Mouse (Mus musculus) liver (tissue): ENCODE data around the gene Rtel1.

Experiments
- DNase-seq: peaks from one replicate; pipeline ENCODE4 v3.0.0-alpha.2; 2020; ENCODE audit warnings: mixed read lengths

Gene Rtel1

DNA sequence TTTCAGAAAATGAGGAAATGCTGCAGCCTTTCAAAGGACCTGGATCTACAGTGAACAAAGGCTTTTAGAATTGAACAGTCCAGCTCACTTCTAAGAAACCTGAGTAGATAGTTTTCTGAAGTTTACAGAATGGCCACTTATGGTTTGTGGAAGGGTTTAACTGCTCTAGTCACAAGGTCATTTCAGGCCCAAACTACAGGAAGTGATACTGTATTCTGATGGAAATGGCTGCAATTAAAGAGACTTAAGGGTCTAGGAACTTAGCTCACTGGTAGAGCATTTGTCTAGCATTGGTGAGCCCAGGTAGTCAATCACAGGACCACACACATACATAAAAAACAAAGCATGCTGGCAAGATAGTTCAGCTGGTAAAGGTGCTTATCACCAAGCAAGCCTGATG is 13.0 kb downstream of the Rtel1 start:
- no peak for DNase-seq

DNA sequence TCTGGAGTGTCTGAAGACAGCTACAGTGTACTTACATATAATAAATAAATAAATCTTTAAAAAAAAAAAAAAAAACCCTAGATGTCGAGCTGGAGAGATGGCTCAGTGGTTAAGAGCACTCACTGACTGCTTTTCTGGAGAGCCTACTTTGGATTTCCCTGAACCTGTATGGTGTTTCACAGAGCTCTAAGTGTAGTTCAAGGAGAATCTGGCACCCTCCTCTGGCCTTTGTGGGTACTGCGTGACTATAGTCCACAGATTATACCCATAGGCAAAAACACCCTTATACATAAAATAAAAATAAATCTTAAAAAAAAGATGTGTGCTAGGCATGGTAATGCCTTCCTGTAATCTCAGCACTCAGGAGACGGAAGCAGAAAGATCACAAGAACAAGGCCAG is 14.5 kb downstream of the Rtel1 start:
- peak; percentile 62 for DNase-seq

DNA sequence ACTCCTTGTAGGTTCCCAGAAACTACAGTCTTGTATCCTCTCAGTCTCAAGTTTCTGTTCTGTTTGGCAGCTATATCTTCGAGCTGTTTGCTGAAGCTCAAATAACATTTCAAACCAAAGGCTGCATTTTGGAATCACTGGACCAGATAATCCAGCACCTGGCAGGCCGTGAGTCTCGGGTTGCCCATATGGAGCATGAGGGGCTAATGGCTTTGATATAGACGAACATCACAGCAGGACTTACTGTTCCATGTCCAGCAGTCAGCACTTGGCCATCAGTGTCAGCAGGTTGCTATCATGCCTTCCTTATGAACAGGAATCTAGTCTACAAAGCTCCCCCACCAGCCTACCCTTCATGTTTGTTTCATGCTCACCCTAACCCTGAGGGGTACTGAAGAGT is 20.9 kb downstream of the Rtel1 start:
- DNase-seq: no peak

DNA sequence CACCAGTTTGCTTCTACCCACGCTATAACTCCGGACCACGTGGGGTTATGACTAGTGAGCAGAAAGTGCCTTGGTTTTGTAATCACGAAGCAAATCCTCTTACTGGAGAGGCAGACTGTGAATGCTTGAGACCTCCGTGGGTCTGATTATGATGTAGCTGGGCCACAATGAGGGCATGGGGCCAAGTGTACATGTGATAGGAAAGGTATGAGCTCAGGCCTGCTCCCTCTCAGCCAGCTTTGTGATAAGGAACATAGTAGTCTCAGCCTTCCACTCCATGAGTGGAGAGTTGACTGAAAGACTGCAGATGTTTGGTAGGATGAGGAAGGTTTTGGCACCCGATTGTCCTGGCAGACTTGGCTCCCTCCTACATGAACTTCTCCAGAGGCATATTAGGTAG is 23.2 kb downstream of the Rtel1 start:
- no peak for DNase-seq

DNA sequence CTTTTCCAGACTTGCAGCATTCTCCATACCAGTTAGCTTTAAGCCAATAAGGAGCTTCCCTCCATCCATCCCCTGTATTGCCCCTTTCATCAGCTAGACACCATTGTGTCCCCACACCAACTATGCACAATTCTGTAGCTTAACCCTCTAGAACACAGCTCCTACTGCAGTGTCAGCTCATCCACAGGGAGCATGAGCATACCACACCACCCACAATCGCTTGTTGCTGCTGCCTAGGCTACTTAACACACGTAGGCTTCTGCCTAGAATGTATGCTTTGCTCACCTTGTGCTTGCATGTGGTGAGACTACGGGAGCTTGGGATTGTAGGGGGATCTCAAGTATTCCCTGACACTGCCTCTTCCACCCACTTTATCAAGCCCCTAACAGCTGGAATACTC is 37.2 kb downstream of the Rtel1 start:
- no peak for DNase-seq

DNA sequence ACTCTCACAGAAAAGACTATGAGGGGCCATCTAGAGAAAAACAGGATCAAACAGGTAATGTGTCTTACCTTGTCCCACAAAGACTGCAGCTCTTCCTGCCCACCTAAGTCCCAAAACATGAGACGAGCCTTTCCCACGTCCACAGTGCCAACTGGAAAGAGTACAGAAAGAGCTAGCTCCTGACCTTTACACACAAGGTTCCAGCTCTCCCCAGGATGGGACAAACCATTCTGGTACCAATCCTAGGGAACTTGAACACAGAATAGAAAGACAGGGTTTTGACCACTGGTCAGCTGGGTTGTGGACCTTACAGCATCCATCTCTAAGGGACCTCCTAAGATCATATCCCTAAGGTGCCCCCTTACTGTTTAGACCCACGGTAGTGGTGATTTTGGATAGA is 44.4 kb downstream of the Rtel1 start:
- no peak for DNase-seq

DNA sequence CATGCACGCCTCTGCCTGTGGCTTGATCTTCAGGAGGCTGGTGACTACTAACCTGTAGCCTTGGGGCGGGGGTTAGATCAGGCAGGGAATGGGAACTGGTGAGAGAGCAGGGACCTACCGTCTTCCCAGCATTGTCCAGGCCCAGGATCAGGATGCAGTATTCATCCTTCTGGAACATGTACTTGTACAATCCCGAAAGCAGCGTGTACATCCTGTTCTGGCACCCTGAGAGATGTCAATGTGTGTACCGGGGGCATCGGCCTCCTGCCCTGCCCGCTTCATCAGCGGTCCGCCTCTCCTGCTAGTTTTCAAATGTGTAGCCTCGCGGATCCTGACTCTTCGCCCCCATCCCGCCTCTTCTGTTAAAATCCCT is 44.9 kb downstream of the Rtel1 start:
- no peak for DNase-seq

DNA sequence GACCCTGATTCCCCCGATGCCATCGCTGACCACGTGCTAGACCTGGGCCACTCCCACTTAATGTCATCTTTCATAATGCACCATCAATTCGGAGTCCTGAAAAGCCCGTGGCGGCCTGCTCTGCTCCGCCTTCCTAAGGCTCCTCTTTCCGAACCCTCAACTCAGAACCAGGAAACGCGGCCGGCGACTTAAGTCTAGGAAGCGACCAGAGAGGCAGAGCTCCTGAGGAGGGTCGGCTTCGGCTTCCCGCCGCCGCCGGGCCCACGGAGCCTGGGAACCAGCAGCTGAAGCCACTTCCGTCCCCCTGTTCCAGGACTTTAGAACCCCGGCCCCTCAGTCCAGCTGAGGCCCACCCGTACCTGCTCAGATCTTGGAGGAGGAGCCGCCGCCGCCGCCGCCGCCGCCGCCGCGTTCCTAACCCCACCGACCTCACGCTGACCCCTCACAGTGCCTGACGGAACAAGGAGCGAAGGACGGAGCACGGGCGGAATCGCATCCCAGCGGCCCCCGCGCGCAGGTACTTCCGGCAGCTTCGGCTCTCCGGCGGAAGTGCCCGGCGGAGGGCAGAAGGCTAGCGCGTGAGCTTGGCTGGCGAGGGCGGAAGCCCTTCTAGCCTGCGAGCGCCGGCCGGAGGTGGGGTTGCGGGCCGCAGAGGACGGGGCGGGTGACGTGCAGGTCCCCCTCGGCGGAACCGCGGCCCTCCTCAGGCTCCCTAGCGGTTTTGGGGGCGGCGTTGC is 45.5 kb downstream of the Rtel1 start, which contains the start of the genes Zgpat and Arfrp1:
Gene Zgpat, plus strand, starts transcription at position 69 of the 737 bp plus-strand sequence.
Gene Arfrp1, minus strand, starts transcription at position 545 of the 737 bp plus-strand sequence.
- DNase-seq: peak; percentile 90

DNA sequence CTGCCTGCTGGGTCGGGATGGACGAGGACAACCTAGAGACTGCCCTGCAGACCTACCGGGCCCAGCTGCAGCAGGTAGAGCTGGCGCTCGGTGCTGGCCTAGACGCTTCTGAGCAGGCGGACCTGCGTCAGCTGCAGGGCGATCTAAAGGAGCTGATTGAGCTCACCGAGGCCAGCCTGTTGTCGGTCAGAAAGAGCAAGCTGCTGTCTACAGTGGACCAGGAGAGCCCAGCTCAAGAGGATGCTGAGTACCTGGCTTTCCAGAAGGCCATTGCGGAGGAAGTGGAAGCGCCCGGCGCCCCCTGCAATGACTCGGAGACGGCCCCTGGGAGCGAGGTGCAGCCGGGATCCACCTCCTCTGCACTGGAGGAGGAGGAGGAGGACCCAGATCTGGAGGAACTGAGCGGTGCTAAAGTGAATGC is 46.1 kb downstream of the Rtel1 start:
- peak; percentile 48 for DNase-seq

DNA sequence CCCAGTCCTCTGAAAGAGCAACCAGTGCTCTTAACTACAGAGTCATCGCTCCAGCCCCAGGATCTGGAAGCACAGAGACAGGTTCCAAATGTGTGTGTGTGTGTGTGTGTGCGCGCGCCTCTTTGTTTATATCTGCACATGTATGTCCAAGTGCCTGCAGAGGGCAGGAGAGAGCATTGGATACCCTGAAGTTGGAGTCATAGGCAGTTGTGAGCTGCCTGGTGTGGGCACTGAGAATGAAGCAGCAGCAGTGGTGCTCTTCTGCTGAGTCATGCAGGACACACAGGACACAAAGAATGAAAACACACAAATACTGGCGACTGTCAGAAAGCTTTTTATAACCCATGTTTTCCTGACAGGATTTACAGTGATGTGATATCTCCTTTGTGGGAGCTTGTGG is 50.5 kb downstream of the Rtel1 start:
- DNase-seq: no peak

DNA sequence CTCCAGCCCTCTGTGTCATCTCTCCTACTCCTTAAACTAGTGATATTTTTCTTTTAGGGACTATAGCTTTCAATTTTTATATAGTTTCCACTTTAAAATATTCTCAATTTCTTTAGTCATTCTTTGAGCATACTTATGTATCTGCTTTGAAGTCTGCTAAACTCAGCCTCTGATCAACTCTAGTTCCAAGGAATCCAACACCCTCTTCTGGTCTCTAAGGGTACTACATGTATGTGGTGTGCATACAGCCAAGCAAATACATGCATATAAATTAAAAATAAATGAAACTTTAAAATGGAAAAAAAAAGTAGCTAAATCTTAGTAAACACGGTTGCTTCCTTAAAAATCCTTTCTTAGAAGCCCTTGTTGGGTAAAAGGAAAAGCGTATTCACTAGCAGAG is 56.2 kb downstream of the Rtel1 start:
- DNase-seq: no peak

DNA sequence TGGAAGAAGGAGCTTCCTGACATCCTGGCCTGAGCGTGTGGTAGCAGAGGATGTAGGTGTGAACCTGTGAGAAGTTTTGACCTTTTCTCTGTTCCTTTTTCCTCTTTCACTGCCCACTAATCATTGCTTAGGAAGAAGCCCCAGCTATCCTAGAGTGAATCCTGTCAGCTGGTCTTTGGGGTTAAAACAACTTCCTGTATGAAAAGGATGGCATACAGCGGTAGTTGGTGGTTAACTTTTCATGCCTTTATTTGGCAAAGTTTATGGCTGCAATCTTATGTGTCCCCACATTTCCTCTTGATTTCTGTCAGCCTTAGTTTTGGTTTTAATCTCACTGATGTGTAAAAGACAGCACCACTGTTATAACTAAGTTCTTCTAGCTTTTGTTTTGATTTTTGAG is 57.7 kb downstream of the Rtel1 start:
- DNase-seq: no peak

DNA sequence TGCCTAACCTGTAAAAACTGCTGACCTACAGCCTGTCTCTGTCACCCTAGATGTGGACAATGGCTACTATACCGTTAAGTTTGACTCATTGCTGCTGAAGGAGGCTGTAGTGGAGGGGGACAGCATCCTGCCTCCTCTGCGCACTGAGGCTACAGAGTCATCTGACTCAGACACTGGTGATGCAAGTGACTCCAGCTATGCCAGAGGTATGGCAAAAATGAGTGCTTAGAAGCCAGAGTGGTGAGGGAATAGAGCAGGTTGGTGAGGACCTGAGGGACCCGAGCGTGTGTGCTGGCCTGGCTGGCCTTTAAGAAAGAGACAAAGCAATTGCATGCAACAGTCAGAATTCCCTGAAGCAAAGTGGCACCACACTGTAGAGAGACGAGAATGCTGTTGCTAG is 59.2 kb downstream of the Rtel1 start:
- no peak for DNase-seq

DNA sequence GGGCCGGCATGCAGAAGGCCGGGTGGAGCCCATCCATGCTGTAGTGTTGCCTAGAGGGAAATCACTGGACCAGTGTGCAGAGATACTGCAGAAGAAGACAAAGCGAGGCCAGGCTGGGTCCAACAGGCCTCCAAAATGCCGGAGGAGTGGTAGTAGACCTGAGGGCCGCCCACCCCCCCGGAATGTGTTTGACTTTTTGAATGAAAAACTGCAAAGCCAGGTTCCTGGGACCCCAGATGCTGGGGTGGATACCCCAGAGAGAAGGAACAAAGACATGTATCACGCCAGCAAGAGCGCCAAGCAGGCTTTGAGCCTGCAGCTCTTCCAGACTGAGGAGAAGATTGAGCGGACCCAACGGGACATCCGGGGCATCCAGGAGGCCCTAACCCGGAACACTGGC is 60.2 kb downstream of the Rtel1 start, which contains the start of gene Lime1:
Gene Lime1, plus strand, starts transcription at position 301 of the 400 bp plus-strand sequence.
- DNase-seq: no peak

DNA sequence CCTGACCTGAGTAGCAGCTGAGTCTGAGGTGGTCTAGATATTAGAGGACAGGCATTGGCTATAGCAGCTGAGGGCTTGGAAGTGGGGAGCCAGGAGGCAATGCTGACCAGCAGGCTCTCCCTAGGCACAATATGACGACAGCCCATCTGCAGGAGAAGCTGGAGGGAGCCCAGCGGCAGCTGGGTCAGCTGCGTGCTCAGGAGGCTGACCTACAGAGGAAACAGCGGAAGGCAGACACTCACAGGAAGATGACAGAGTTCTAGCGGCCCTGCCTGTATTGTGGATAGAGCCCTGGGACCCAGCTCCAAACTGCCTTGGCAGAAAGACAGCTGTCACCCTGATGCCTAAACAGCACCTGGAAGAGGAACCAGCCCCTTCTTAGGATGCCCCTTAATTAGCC is 60.7 kb downstream of the Rtel1 start:
- no peak for DNase-seq

DNA sequence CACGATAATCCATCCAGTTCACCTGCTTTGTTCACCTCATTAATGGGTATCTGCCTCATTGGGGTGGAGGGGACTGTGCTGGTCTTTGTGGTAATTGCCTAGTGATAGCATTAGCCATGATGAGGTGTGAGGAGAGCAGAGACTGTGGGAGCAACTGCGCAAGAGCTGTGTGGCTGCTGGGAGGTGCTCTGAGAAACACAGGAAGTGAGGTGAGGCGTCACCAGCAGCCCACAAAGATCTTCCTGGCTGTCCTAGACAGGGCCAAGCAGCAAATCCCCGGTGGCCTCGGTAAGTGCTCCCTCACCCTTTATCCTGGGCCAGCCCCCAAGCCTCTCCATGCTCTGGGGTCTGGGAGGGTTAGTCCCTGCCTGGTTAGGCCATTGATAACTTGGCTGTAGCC is 61.6 kb downstream of the Rtel1 start:
- no peak for DNase-seq

DNA sequence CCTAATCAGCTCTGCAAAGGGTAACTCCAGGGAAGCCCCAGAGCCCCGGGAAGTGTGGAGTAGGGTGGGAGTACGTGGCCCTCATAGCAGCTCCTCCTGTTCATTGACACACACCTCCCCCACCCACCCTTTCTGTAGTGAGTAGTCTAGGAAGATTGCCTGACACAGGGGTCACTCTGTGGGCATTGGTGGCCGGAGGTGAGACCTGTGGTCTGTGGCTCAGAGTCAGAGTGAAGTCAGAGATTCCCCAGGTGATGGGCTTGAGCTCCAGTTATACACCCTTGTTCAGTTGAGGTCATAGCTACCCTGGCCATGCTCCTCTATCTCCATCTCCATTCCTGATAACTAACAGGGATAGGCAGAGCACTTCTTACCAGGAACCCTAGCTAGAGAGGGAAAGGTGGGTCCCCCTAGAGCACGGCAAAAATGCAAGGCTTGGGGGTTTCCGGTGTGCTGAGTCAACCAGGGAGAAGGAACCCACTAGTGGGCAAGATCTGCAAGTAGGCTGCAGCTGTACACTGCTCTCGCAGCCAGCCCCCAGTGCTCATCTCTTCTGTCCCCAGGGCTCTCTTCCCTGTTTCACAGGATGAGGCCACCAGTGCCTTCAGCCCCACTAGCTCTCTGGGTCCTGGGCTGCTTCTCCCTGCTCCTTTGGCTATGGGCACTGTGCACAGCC is 62.2 kb downstream of the Rtel1 start:
- DNase-seq: no peak

DNA sequence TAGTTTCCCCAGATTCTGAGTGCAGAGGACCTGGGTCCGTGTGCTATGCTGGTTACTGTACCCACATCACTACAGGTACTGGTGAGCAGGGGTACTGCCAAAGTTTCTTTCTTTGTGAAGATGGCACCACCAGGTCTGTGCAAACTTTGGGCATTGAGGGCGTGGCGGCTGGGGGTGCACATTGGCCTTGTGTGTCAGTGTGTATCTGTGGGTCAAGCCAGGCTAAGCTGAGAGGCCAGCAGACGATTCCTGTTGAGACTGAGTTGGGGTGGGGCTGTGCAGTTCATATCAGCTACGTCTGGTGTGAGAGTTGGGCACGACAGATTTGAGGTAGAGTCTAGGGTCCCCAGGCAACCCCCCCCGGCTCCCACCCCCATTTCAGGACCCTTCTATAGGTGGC is 64.9 kb downstream of the Rtel1 start:
- no peak for DNase-seq

DNA sequence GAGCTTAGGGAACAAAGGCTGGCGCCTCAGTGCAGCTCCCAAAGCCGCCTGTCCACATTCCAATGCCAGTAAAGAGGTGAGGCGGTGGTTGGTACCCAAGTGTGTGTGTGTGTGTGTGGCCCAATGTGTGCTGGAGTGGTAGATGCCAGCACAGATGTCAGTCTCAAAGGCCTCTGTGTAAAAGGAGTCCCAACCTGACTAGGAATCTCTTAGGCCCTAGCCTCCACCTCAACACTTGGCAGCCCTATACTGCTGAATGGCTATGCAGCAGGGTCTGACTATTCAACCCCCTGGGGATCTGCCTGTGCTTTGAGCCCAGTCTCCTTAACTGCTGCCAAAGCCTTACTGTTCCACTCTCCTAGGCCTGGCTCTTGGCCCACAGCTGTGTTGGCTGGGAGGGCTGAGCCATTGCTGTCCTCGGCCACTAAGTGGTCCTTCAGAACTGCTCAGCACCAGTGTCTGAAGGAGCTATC is 65.4 kb downstream of the Rtel1 start:
- no peak for DNase-seq

DNA sequence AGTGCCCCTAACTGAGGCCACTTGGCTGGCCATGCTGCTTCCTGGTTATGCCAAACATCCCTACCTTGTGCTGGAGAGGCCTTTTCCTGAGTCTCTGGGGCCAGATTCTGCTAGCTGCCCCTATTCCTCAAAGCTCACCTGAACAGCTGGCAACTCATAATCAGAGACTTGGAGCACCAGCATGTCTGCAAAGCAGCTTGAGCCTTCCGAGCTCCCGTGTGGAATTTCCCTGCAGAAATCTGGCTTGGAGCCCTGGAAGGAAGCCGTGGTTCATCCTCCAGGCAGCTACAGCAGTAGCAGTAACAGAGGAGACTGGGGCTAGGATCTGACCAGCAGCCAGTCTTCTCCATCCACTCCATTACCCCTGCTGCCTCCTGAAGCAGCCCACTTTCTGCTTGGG is 66.3 kb downstream of the Rtel1 start:
- DNase-seq: no peak

DNA sequence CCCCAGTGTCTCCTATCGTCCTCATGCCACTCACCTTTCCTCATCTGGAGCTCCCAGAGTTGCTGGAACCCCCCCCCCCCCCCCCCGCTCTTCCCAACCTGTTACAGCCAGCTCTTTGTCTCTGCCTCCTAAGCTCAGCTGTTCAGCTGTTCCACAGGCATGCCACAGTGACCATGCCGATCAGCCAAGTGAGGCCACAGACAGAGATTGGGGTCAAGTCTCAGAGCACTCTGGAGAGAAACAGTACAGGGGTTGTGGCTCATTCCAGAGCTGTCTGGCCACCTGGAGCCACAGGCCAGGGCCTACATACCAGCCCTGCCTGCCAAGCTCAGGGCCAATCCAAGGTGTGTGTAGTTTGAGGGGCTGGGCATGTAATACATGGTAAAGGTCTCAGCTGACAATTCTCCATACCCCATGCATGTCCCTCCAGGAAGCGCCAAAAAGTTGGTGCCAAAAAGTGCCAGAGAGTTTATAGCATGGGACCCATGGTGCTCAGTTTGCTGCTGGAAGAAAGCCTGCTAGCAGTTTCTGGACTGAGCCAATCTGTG is 67.2 kb downstream of the Rtel1 start:
- DNase-seq: no peak

DNA sequence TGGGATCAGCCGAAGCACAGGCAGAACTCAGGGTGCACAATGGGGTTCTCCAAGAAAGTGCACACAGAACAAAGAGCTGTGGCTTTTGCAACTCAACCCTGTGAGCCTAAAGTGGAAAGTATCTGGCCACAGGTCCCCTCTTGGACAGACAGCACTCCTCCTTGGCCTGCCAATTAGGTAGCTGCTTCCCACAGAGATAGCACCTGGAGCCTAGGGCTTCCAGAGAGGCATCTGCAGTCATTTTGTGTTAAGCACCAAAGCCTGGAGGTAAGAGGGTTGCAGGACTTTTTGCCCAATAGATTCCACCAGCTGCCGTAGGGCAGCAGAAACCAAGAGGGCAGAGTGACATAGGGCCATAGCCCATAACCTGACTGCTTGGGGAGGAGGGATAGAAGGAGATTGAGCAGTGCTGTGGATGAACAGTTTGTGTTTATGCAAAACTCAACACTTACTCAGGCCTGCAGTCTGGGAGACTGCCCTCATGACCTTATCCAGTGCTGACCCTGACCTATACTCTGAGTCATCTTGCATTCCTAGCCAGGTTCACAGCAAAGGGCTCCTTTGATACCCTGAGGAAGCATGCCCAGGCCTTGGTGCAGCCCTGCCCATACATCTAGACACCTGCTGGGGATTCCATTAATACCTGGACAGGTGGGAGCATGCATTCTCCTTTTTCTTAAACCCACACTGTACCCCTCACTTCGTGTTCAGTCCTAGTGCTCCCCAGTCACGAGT is 70.8 kb downstream of the Rtel1 start:
- DNase-seq: no peak

DNA sequence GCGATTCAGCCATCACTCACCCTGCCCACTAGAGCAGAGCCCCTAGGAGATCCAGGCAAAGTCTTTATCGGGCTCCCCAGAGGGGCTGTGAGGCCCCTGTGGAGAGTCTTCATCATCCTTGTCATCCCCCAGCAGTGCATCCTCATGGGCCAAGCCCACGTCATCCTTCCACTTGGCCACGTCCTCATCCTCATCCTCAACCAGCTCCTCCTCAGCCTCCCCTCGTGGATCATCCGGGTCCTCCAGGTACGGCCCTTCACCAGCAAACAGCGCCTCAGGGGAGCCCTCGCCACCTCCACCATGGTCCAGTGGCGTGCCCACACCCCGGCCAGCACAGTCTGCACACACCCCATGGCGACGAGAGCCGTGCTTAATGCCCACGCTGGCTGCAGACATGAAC is 71.5 kb downstream of the Rtel1 start:
- no peak for DNase-seq
